Mouse (Mus musculus) heart, embryonic 11.5 days (tissue): ENCODE data around the gene Dapl1. TPM values are rescaled to one million over a fixed set of nuclear protein-coding genes. Genes with fewer than 3 reads are reported as not detected.

Experiments
- ATAC-seq: fragments of 200-750 bp; cut with Nextera tagmentation; replicated peaks from 2 replicates; pipeline ENCODE4 v1.8.0; 2017; ENCODE audit warnings: moderate library complexity; ENCODE audit not compliant: insufficient number of reproducible peaks, low FRiP score, low TSS enrichment
- H3K27ac ChIP-seq: fragments of 300-500 bp; sonication (generic); 2 replicates; pipeline ENCODE4 v1.5.1; 2014; ENCODE audit warnings: mild to moderate bottlenecking, low read depth, low read length
- H3K27me3 ChIP-seq: fragments of 300-500 bp; sonication (generic); 2 replicates; pipeline ENCODE4 v1.6.1; 2014; ENCODE audit warnings: mild to moderate bottlenecking, low read length, mixed read lengths; ENCODE audit not compliant: control insufficient read depth, insufficient read depth
- H3K36me3 ChIP-seq: fragments of 300-500 bp; sonication (generic); 2 replicates; pipeline ENCODE4 v1.6.1; 2014; ENCODE audit warnings: mild to moderate bottlenecking, low read length, moderate library complexity, mixed read lengths; ENCODE audit not compliant: control insufficient read depth, insufficient read depth
- H3K4me1 ChIP-seq: fragments of 300-500 bp; sonication (generic); 2 replicates; pipeline ENCODE4 v1.6.1; 2014; ENCODE audit warnings: low read length; ENCODE audit not compliant: control insufficient read depth, insufficient read depth
- H3K4me2 ChIP-seq: fragments of 300-500 bp; sonication (generic); 2 replicates; pipeline ENCODE4 v1.6.1; 2014; ENCODE audit warnings: mild to moderate bottlenecking, moderate library complexity
- H3K4me3 ChIP-seq: fragments of 300-500 bp; sonication (generic); 2 replicates; pipeline ENCODE4 v1.5.1; 2014; ENCODE audit warnings: low read depth, low read length
- H3K9ac ChIP-seq: fragments of 300-500 bp; sonication (generic); 2 replicates; pipeline ENCODE4 v1.6.1; 2014; ENCODE audit warnings: mild to moderate bottlenecking, low read depth, low read length, moderate library complexity
- H3K9me3 ChIP-seq: fragments of 300-500 bp; sonication (generic); replicated peaks from 2 replicates; pipeline ENCODE4 v1.6.1; 2016; ENCODE audit warnings: low read length; ENCODE audit not compliant: control insufficient read depth
- WGBS: fragments of 180-500 bp; shearing (Covaris S2); extraction: QIAGEN DNeasy Blood & Tissue Kit; methylation state at CpG from one replicate; pipeline ENCODE4 v1.1.7; 2014; ENCODE audit not compliant: insufficient replicate concordance; 5-methylcytosine and 5-hydroxymethylcytosine counted together
- polyA plus RNA-seq: library from polyadenylated mRNA; unstranded; fragments of >200 nt; fragmentation: Nextera tagmentation; extraction: Ambion mirVana; gene quantifications from 2 replicates; pipeline ENCODE4 v1.2.1, GENCODE M21; 2014

Gene Dapl1
- polyA plus RNA-seq, 1 experiment from 2014 or later = 0.70 TPM

DNA sequence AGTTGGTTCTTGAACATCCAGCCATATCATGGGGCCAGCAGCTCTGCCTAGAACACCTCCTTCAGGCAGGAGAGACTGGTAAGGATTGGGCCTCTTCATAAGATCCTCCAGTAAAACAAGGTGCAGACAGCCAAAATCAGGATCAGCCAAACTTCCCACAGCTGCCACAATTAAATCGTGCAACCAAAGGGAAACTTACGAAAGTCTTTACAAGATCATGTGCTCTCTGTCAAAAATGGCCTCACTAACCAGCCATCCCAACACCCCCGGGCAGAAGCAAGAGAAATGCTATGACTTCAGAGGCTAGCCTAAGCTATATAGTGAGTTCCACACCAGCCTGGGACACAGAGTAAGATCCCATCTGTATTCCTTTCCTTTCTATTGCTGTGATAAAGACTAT lies 35.9 kb upstream of the Dapl1 start:
- Histone ChIP-seq H3K4me3 (no peak overlapping the region), H3K4me1 (no peaks in the 10 kb centered on the region), H3K4me2 (no peak overlapping the region), H3K27ac (no peak overlapping the region), H3K9ac (no peak overlapping the region), H3K9me3 (no peaks in the 10 kb centered on the region), H3K27me3 (no peaks in the 10 kb centered on the region), H3K36me3 (no peaks in the 10 kb centered on the region)
- 91% methylated on average over 3 of the region's 3 CpGs for WGBS
- ATAC-seq = no peak

DNA sequence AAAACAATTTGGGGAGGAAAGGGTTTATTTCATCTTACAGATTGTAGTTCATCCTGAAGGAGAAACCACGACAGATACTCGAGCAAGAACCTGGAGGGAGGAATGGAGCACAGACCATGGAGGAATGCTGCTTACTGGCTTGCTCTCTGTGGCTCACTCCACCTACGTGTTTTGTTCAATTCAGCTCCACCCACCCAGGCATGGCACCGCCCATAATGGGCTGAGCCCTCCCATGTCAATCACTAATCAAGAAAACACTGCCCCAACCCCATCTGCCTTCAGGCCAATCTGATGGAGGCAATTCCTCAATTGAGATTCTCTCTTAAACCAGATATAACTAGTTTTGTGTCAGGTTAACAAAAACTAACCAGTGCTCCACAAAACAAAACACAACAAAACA lies 35.5 kb upstream of the Dapl1 start:
- no peaks in the 10 kb centered on the region for H3K36me3 ChIP-seq
- WGBS = 71% methylated on average over 4 of the region's 4 CpGs
- no peaks in the 10 kb centered on the region for H3K4me1 ChIP-seq
- no peak overlapping the region for H3K4me3 ChIP-seq
- H3K27ac ChIP-seq = no peak overlapping the region
- H3K4me2 ChIP-seq = no peak overlapping the region
- H3K9ac ChIP-seq = no peak overlapping the region
- ATAC-seq = no peak
- H3K9me3 ChIP-seq = no peaks in the 10 kb centered on the region
- H3K27me3 ChIP-seq = no peaks in the 10 kb centered on the region

DNA sequence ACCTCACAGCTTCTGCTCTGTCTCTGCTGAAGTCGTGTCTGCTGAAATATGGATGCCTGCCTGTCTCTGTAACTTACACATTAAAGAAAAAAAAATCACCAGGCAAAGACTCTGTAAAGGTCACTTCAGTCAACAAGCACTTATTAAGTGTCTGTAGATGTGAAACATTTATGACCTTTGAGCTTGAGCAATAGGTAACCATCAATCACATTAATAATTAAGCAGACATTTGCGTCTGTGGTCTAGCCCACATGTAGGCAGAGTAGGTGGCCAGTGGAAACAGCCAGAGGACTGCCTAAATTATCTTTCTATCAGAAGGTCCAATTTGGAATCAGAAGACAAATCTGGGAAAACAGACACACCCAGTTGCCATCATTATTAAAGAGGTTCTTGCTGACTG lies 32.8 kb upstream of the Dapl1 start:
- ATAC-seq = no peak
- H3K27me3 ChIP-seq = no peaks in the 10 kb centered on the region
- no peak overlapping the region for H3K4me3 ChIP-seq
- no peak overlapping the region for H3K9ac ChIP-seq
- 61% methylated on average over 2 of the region's 2 CpGs for WGBS
- H3K4me1 ChIP-seq = no peaks in the 10 kb centered on the region
- H3K27ac ChIP-seq = no peak overlapping the region
- H3K36me3 ChIP-seq = no peaks in the 10 kb centered on the region
- H3K9me3 ChIP-seq = no peaks in the 10 kb centered on the region
- H3K4me2 ChIP-seq = no peak overlapping the region

DNA sequence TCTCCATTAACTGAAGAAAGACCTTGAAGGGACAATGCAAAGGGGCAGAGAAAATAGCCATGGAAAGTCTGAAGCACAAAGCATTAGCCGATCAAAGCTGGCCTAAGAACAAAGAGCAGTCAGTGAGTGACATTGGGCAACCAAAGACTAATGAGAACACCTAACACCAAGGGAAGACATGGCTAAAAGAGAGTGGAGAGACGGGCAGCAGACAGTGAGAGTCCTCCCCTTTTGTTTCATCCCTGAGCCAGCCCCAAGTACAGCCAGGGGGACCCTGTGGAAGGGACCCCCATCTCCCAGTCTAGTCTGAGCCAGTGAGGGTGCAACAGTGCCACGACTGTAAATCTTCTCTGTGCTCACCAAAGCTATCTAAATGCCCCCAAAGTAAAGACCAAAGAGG lies 32.4 kb upstream of the Dapl1 start:
- Histone ChIP-seq H3K4me1 (no peaks in the 10 kb centered on the region), H3K4me2 (no peak overlapping the region), H3K9me3 (no peaks in the 10 kb centered on the region), H3K9ac (no peak overlapping the region), H3K4me3 (no peak overlapping the region), H3K27ac (no peak overlapping the region), H3K36me3 (no peaks in the 10 kb centered on the region), H3K27me3 (no peaks in the 10 kb centered on the region)
- ATAC-seq = no peak
- WGBS = 72% methylated on average over 3 of the region's 3 CpGs

DNA sequence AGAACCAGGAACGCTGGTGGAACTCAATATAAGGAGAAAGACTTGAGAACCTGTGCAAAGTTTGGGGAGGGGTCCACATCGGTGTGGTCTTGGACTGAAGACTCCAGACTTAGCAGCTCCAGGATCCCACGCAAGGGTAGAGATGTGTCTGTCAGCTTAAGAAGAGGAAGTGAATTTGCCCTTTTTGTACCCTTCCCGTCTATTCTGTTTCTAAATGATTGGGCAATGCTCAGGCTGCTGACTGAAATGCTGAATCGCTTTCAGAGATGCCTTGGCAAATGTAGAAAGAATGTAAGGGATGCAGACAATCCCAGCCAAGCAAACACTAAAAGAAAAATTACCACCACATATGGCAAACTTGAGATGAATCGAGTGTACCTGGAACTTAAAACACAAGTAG lies 22.4 kb upstream of the Dapl1 start:
- 0 out of 2 replicates have a peak, but pooled peaks cover 3% of the 10 kb centered on the region for H3K9me3 ChIP-seq
- no peaks in the 10 kb centered on the region for H3K27me3 ChIP-seq
- no peak overlapping the region for H3K4me2 ChIP-seq
- no peak overlapping the region for H3K9ac ChIP-seq
- WGBS = 84% methylated on average over 6 of the region's 6 CpGs
- ATAC-seq = no peak
- no peak overlapping the region for H3K4me3 ChIP-seq
- no peaks in the 10 kb centered on the region for H3K36me3 ChIP-seq
- H3K27ac ChIP-seq = no peak overlapping the region
- peaks cover under 1% of the 10 kb centered on the region; the same call in 1 of the 2 replicates for H3K4me1 ChIP-seq

DNA sequence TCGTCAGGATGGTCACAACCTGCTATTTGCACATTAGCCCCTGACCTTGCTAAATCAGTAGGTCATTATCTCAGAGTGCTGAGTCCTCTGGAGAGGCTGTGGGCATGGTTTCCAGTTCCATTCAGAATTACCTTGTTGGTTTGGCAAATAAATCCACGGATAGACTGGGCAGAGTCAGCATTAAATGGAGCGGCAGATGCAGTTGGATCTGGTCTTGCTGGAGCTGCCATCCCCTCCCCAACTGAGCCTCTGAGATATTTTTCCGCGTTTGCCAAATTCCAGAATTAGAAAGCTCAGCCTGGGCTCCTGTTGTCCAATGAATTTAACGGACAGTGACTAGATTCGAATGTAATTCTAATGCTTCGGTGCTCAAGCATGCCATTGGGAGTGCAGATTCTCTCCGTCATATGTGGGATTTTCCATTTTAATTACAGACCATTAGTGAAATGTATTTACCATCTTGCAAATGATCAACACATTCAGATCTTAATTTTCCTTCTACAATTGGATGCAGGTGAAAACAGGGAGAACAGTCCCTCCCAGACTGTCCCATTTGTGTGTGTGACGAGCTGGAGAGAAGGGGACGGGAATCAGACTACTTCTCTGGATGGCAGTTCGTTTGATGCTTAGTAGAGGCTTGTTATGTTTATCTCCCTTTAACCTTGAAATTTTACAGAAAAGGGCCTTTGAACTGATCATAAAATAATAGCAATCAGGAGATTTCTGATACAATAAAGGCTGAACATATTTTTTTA lies 20.8 kb upstream of the Dapl1 start:
- 76% methylated on average over 12 of the region's 12 CpGs for WGBS
- Histone ChIP-seq H3K4me2 (no peak overlapping the region), H3K27me3 (no peaks in the 10 kb centered on the region), H3K9me3 (0 out of 2 replicates have a peak, but pooled peaks cover 3% of the 10 kb centered on the region), H3K9ac (no peak overlapping the region), H3K4me3 (no peak overlapping the region), H3K36me3 (no peaks in the 10 kb centered on the region), H3K27ac (no peak overlapping the region), H3K4me1 (peaks cover 3% of the 10 kb centered on the region; the same call in 1 of the 2 replicates)
- no peak for ATAC-seq

DNA sequence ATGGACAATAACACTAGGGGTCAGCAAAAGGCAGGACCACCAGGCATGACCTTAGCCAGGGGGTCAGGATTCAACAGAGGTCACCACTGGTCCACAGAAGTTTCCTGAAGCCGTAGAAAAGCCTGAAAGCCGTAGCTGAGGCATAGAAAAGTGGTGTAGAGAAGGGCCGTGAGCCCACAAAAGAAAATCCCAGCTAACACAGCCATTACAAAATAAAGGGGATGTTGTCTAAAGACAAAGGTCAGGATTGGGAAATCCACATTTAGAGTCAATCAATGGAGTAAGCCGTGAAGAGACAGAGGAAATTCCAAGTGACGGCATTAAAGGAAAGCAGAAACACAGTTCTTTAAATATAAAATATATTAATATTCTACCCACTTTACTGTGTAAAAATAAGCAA lies 18.8 kb upstream of the Dapl1 start:
- H3K36me3 ChIP-seq = no peaks in the 10 kb centered on the region
- H3K4me2 ChIP-seq = no peak overlapping the region
- H3K9ac ChIP-seq = no peak overlapping the region
- H3K27me3 ChIP-seq = no peaks in the 10 kb centered on the region
- peaks cover 3% of the 10 kb centered on the region; the same call in 1 of the 2 replicates for H3K4me1 ChIP-seq
- WGBS = 74% methylated on average over 5 of the region's 5 CpGs
- no peaks in the 10 kb centered on the region for H3K9me3 ChIP-seq
- no peak overlapping the region for H3K27ac ChIP-seq
- ATAC-seq = no peak
- no peak overlapping the region for H3K4me3 ChIP-seq

DNA sequence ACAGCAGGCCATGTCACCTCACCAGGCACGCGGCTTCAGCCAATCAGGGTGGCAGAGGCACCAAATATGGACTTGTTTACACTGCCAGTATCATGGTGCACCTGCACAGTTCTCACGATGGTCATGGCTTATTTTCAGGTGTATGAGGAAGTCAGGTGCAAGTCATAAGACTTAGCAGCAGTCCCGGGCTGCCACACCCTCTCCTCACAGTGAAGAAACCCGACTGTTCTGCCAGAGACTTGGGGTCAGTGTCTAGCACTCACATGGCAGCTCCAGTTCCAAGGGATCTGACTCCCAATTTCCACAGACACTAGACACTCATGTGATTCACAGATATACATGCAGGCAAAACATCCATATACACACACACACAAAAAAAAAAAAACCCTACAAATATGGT lies 18.1 kb upstream of the Dapl1 start:
- ATAC-seq = no peak
- Histone ChIP-seq H3K4me2 (no peak overlapping the region), H3K27ac (no peak overlapping the region), H3K4me1 (peaks cover 3% of the 10 kb centered on the region; the same call in 1 of the 2 replicates), H3K27me3 (no peaks in the 10 kb centered on the region), H3K4me3 (no peak overlapping the region), H3K9me3 (no peaks in the 10 kb centered on the region), H3K36me3 (no peaks in the 10 kb centered on the region), H3K9ac (no peak overlapping the region)
- 79% methylated on average over 5 of the region's 5 CpGs for WGBS

DNA sequence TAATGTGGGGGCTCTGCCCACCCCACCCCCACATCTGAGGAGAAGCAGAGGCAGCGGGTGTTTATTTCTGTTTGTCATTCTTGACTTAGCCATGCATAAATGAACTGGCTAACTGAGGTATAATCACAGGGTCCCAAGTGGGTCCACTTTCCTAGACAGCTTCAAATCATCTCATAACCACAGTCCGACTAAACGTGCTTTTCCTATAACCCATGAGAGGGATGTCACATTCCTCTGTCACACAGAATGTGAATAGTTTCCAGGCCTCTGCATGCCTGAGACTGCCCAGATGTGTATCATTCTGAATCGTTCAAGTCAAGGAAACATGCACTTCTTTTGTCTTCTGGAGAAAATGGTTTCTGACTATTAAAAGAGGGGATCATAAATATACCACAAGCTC lies 17.4 kb upstream of the Dapl1 start:
- Histone ChIP-seq H3K9me3 (no peaks in the 10 kb centered on the region), H3K36me3 (no peaks in the 10 kb centered on the region), H3K4me3 (no peak overlapping the region), H3K27ac (no peak overlapping the region; the same call in 1 of the 2 replicates), H3K4me2 (no peak overlapping the region), H3K27me3 (no peaks in the 10 kb centered on the region), H3K9ac (no peak overlapping the region), H3K4me1 (peaks cover 3% of the 10 kb centered on the region; the same call in 1 of the 2 replicates)
- ATAC-seq = no peak
- WGBS = 32% methylated on average over 4 of the region's 4 CpGs
